In genomic region chr3:146338445-146338844, GRCm38 (mm10) we compare ENCODE assay signal across 16 mouse cellular contexts.
DNase-seq lines count a peak whose midpoint lies in the region; ATAC-seq and TF ChIP-seq lines count a peak whose summit lies in the region.
"Had no signal": no experiment of that assay in that cellular context is flagged by ENCODE, and none has a peak within 500 bp of the region (broad histone marks: within the 10 kb centered on the region; RNA-seq: fewer than 3 reads in every experiment).

No protein-coding gene starts in this region.

- H3K36me3 ChIP-seq in forebrain, embryonic 11.5 days (ENCODE audit: control insufficient read depth, insufficient read depth, low read length) = no peaks in the 10 kb centered on the region
- H3K36me3 ChIP-seq in forebrain, embryonic 10.5 days (replicated peaks) = no peaks in the 10 kb centered on the region
- no peaks in the 10 kb centered on the region for H3K36me3 ChIP-seq in hindbrain, embryonic 14.5 days (replicated peaks; ENCODE audit: control insufficient read depth, insufficient read depth)
- H3K36me3 ChIP-seq: limb, embryonic 10.5 days; liver, embryonic 13.5 days; neural tube, embryonic 12.5 days had no signal

- H3K27me3 ChIP-seq in forebrain, embryonic 11.5 days (ENCODE audit: control insufficient read depth, insufficient read depth, low read length) = no peaks in the 10 kb centered on the region
- H3K27me3 ChIP-seq in forebrain, embryonic 10.5 days (ENCODE audit: poor library complexity, severe bottlenecking) = peaks cover 4% of the 10 kb centered on the region; the same call in 1 of the 2 replicates
- no peaks in the 10 kb centered on the region for H3K27me3 ChIP-seq in hindbrain, embryonic 14.5 days (ENCODE audit: control insufficient read depth, insufficient read depth, low read length)

- TF ChIP-seq CTCF in layer of hippocampus, adult 2 months (conservative IDR thresholded peaks at IDR 0.05) = no peak

- DNase-seq in forebrain, embryonic 11.5 days (ENCODE audit: low spot score) = no peak
- no peak for DNase-seq in forebrain, embryonic 10.5 days (ENCODE audit: extremely low spot score, low spot score)
- peak in 1 of 2 experiments; percentile 10 for DNase-seq in layer of hippocampus, adult 2 months (ENCODE audit: low spot score in 2 of 2)
- no peak for DNase-seq in layer of hippocampus, postnatal 10 days (ENCODE audit: low spot score in 2 of 2)
- DNase-seq in MN1 (ENCODE audit: low spot score) = peak; percentile 18
- no peak for DNase-seq in hindbrain, embryonic 14.5 days (ENCODE audit: low spot score)
- DNase-seq in frontal cortex, adult 2 months (ENCODE audit: extremely low spot score in 1 of 2, low spot score in 1 of 2) = no peak
- no peak for DNase-seq in right cerebral cortex, postnatal 14 days
- DNase-seq: cerebellum, adult 8-10 months; gastrocnemius, adult 2 months; heart, postnatal 36 days; kidney, adult 18-20 months; liver, embryonic 13.5 days had no signal

- 0 out of 2 replicates have a peak overlapping the region, but pooled peaks have one; percentile 57 for H3K27ac ChIP-seq in forebrain, embryonic 11.5 days (ENCODE audit: low read depth, low read length)
- no peak overlapping the region for H3K27ac ChIP-seq in forebrain, embryonic 10.5 days
- H3K27ac ChIP-seq in layer of hippocampus, adult 2 months = peak overlapping the region; percentile 82
- peak overlapping the region; percentile 78; the same call in 1 of the 2 replicates for H3K27ac ChIP-seq in hindbrain, embryonic 14.5 days
- H3K27ac ChIP-seq: gastrocnemius, adult 2 months; liver, embryonic 13.5 days; neural tube, embryonic 12.5 days had no signal

- no peak overlapping the region for H3K4me3 ChIP-seq in forebrain, embryonic 11.5 days (ENCODE audit: low read depth, low read length)
- no peak overlapping the region for H3K4me3 ChIP-seq in forebrain, embryonic 10.5 days
- no peak overlapping the region for H3K4me3 ChIP-seq in layer of hippocampus, adult 2 months
- H3K4me3 ChIP-seq in hindbrain, embryonic 14.5 days (replicated peaks; ENCODE audit: low read length) = no peak overlapping the region
- H3K4me3 ChIP-seq: erythroblast, embryonic 14.5 days; gastrocnemius, adult 2 months; liver, embryonic 13.5 days; neural tube, embryonic 12.5 days had no signal

- H3K4me2 ChIP-seq in forebrain, embryonic 11.5 days (ENCODE audit: low read depth, low read length, severe bottlenecking) = no peak overlapping the region
- no peak overlapping the region for H3K4me2 ChIP-seq in hindbrain, embryonic 14.5 days (replicated peaks)
- H3K4me2 ChIP-seq: liver, embryonic 13.5 days had no signal

- no peak for ATAC-seq in forebrain, embryonic 11.5 days (replicated peaks; ENCODE audit: low FRiP score)
- ATAC-seq in hindbrain, embryonic 14.5 days (ENCODE audit: low FRiP score) = no peak

- H3K4me1 ChIP-seq in forebrain, embryonic 11.5 days (replicated peaks; ENCODE audit: control insufficient read depth, insufficient read depth, low read length) = peaks cover 14% of the 10 kb centered on the region; the same call in 1 of the 2 replicates
- peaks cover 36% of the 10 kb centered on the region for H3K4me1 ChIP-seq in forebrain, embryonic 10.5 days
- peaks cover 21% of the 10 kb centered on the region for H3K4me1 ChIP-seq in hindbrain, embryonic 14.5 days (replicated peaks; ENCODE audit: control insufficient read depth, insufficient read depth, low read length)

- 83% methylated on average over 9 of the region's 9 CpGs for WGBS in forebrain, embryonic 11.5 days
- WGBS in forebrain, embryonic 10.5 days = 83% methylated on average over 9 of the region's 9 CpGs
- WGBS in hindbrain, embryonic 14.5 days = 67% methylated on average over 9 of the region's 9 CpGs

- no peak overlapping the region for H3K9ac ChIP-seq in forebrain, embryonic 11.5 days (ENCODE audit: low read length)
- H3K9ac ChIP-seq in hindbrain, embryonic 14.5 days = no peak overlapping the region
- H3K9ac ChIP-seq: liver, embryonic 13.5 days; neural tube, embryonic 12.5 days had no signal

- H3K9me3 ChIP-seq in forebrain, embryonic 11.5 days (ENCODE audit: control insufficient read depth, low read length) = no peaks in the 10 kb centered on the region
- H3K9me3 ChIP-seq in forebrain, embryonic 10.5 days = no peaks in the 10 kb centered on the region
- no peaks in the 10 kb centered on the region for H3K9me3 ChIP-seq in hindbrain, embryonic 14.5 days (ENCODE audit: control insufficient read depth, low read length)
- H3K9me3 ChIP-seq: limb, embryonic 10.5 days; liver, embryonic 13.5 days; neural tube, embryonic 12.5 days had no signal
